Mouse (Mus musculus): ENCODE data around the gene Nomo1. TPM values are rescaled to one million over a fixed set of nuclear protein-coding genes. Genes with fewer than 3 reads are reported as not detected.

Nomo1 gene
- polyA plus RNA-seq, 1 experiment from 2014 or later, result 95.7 TPM

- no peak overlapping the region for H3K4me2 ChIP-seq (ENCODE audit: low read depth, low read length)
- H3K4me1 ChIP-seq (ENCODE audit: control insufficient read depth, insufficient read depth, low read length), result peaks cover 8% of the 10 kb centered on the region
- peaks cover 5% of the 10 kb centered on the region; the same call in 1 of the 2 replicates for H3K36me3 ChIP-seq (ENCODE audit: control insufficient read depth, insufficient read depth, low read length)
- no peak overlapping the region for H3K27ac ChIP-seq (ENCODE audit: low read length)
- 0 out of 2 replicates have a peak, but pooled peaks cover 3% of the 10 kb centered on the region for H3K27me3 ChIP-seq (replicated peaks; ENCODE audit: control insufficient read depth, insufficient read depth, low read length)
- H3K9me3 ChIP-seq (ENCODE audit: control insufficient read depth, low read length), result no peaks in the 10 kb centered on the region; the same call in 1 of the 2 replicates
- ATAC-seq, result no peak
- no peak overlapping the region for H3K9ac ChIP-seq (ENCODE audit: low read depth, low read length)
- H3K4me3 ChIP-seq (ENCODE audit: low read length), result no peak overlapping the region
- WGBS, result 91% methylated on average over 6 of the region's 6 CpGs
These were observed 54.7 kb downstream of the Nomo1 start for GRCm38 (mm10) chr7:46088241-46088640.

GRCm38 (mm10) chr7:46092803-46093202 is 59.3 kb downstream of the Nomo1 start:
- no peak overlapping the region for H3K4me2 ChIP-seq (ENCODE audit: low read depth, low read length)
- H3K27ac ChIP-seq (ENCODE audit: low read length), result no peak overlapping the region
- H3K4me1 ChIP-seq (ENCODE audit: control insufficient read depth, insufficient read depth, low read length), result no peaks in the 10 kb centered on the region
- H3K9ac ChIP-seq (ENCODE audit: low read depth, low read length), result no peak overlapping the region
- 47% methylated on average over 8 of the region's 8 CpGs for WGBS
- no peaks in the 10 kb centered on the region for H3K36me3 ChIP-seq (ENCODE audit: control insufficient read depth, insufficient read depth, low read length)
- H3K27me3 ChIP-seq (replicated peaks; ENCODE audit: control insufficient read depth, insufficient read depth, low read length), result 0 out of 2 replicates have a peak, but pooled peaks cover 11% of the 10 kb centered on the region
- no peak for ATAC-seq
- no peaks in the 10 kb centered on the region; the same call in 1 of the 2 replicates for H3K9me3 ChIP-seq (ENCODE audit: control insufficient read depth, low read length)
- H3K4me3 ChIP-seq (ENCODE audit: low read length), result no peak overlapping the region

GRCm38 (mm10) chr7:46096136-46096535 is 62.6 kb downstream of the Nomo1 start:
- H3K4me2 ChIP-seq (ENCODE audit: low read depth, low read length), result no peak overlapping the region
- no peak overlapping the region for H3K9ac ChIP-seq (ENCODE audit: low read depth, low read length)
- H3K36me3 ChIP-seq (ENCODE audit: control insufficient read depth, insufficient read depth, low read length), result no peaks in the 10 kb centered on the region
- H3K4me3 ChIP-seq (ENCODE audit: low read length), result no peak overlapping the region
- H3K27me3 ChIP-seq (replicated peaks; ENCODE audit: control insufficient read depth, insufficient read depth, low read length), result 0 out of 2 replicates have a peak, but pooled peaks cover 11% of the 10 kb centered on the region
- H3K4me1 ChIP-seq (ENCODE audit: control insufficient read depth, insufficient read depth, low read length), result no peaks in the 10 kb centered on the region
- 3% methylated on average over 4 of the region's 4 CpGs for WGBS
- H3K9me3 ChIP-seq (ENCODE audit: control insufficient read depth, low read length), result no peaks in the 10 kb centered on the region
- no peak overlapping the region for H3K27ac ChIP-seq (ENCODE audit: low read length)
- ATAC-seq, result peak; percentile 41; the same call in 1 of the 2 replicates

- 50% methylated on average over 4 of the region's 4 CpGs for WGBS
These were observed 63.9 kb downstream of the Nomo1 start for GRCm38 (mm10) chr7:46097319-46097783.

GRCm38 (mm10) chr7:46098221-46098918 is 64.9 kb downstream of the Nomo1 start:
- Histone ChIP-seq H3K4me1 (ENCODE audit: control insufficient read depth, insufficient read depth, low read length) (no peaks in the 10 kb centered on the region), H3K9me3 (ENCODE audit: control insufficient read depth, low read length) (no peaks in the 10 kb centered on the region), H3K27me3 (replicated peaks; ENCODE audit: control insufficient read depth, insufficient read depth, low read length) (0 out of 2 replicates have a peak, but pooled peaks cover 8% of the 10 kb centered on the region), H3K9ac (ENCODE audit: low read depth, low read length) (no peak overlapping the region), H3K4me3 (ENCODE audit: low read length) (no peak overlapping the region), H3K27ac (ENCODE audit: low read length) (no peak overlapping the region), H3K4me2 (ENCODE audit: low read depth, low read length) (no peak overlapping the region), H3K36me3 (ENCODE audit: control insufficient read depth, insufficient read depth, low read length) (no peaks in the 10 kb centered on the region)
- 81% methylated on average over 19 of the region's 19 CpGs for WGBS
- ATAC-seq, result no peak

More at GRCm38 (mm10) chr7:46097319-46097783, 63.9 kb downstream of the Nomo1 start:
- H3K27ac ChIP-seq (ENCODE audit: low read length), result no peak overlapping the region
- H3K4me2 ChIP-seq (ENCODE audit: low read depth, low read length), result no peak overlapping the region
- H3K27me3 ChIP-seq (replicated peaks; ENCODE audit: control insufficient read depth, insufficient read depth, low read length), result 0 out of 2 replicates have a peak, but pooled peaks cover 8% of the 10 kb centered on the region
- no peaks in the 10 kb centered on the region for H3K4me1 ChIP-seq (ENCODE audit: control insufficient read depth, insufficient read depth, low read length)
- no peak for ATAC-seq
- no peak overlapping the region for H3K9ac ChIP-seq (ENCODE audit: low read depth, low read length)
- no peak overlapping the region for H3K4me3 ChIP-seq (ENCODE audit: low read length)
- H3K36me3 ChIP-seq (ENCODE audit: control insufficient read depth, insufficient read depth, low read length), result no peaks in the 10 kb centered on the region
- no peaks in the 10 kb centered on the region for H3K9me3 ChIP-seq (ENCODE audit: control insufficient read depth, low read length)

- H3K4me1 ChIP-seq (ENCODE audit: control insufficient read depth, insufficient read depth, low read length), result no peaks in the 10 kb centered on the region
- no peak overlapping the region for H3K9ac ChIP-seq (ENCODE audit: low read depth, low read length)
- H3K36me3 ChIP-seq (ENCODE audit: control insufficient read depth, insufficient read depth, low read length), result no peaks in the 10 kb centered on the region
- H3K4me2 ChIP-seq (ENCODE audit: low read depth, low read length), result no peak overlapping the region
- no peaks in the 10 kb centered on the region for H3K9me3 ChIP-seq (ENCODE audit: control insufficient read depth, low read length)
- H3K27ac ChIP-seq (ENCODE audit: low read length), result no peak overlapping the region
- no peak for ATAC-seq
- H3K4me3 ChIP-seq (ENCODE audit: low read length), result no peak overlapping the region
- 0 out of 2 replicates have a peak, but pooled peaks cover 8% of the 10 kb centered on the region for H3K27me3 ChIP-seq (replicated peaks; ENCODE audit: control insufficient read depth, insufficient read depth, low read length)
- 92% methylated on average over 19 of the region's 19 CpGs for WGBS
These were observed 65.4 kb downstream of the Nomo1 start for GRCm38 (mm10) chr7:46098919-46099286.

GRCm38 (mm10) chr7:46099682-46100081 is 66.2 kb downstream of the Nomo1 start:
- no peak overlapping the region for H3K4me3 ChIP-seq (ENCODE audit: low read length)
- 76% methylated on average over 13 of the region's 13 CpGs for WGBS
- H3K36me3 ChIP-seq (ENCODE audit: control insufficient read depth, insufficient read depth, low read length), result no peaks in the 10 kb centered on the region
- no peak overlapping the region for H3K9ac ChIP-seq (ENCODE audit: low read depth, low read length)
- no peak overlapping the region for H3K4me2 ChIP-seq (ENCODE audit: low read depth, low read length)
- H3K27me3 ChIP-seq (replicated peaks; ENCODE audit: control insufficient read depth, insufficient read depth, low read length), result 0 out of 2 replicates have a peak, but pooled peaks cover 6% of the 10 kb centered on the region
- no peak overlapping the region for H3K27ac ChIP-seq (ENCODE audit: low read length)
- no peaks in the 10 kb centered on the region for H3K9me3 ChIP-seq (ENCODE audit: control insufficient read depth, low read length)
- ATAC-seq, result no peak
- no peaks in the 10 kb centered on the region for H3K4me1 ChIP-seq (ENCODE audit: control insufficient read depth, insufficient read depth, low read length)

GRCm38 (mm10) chr7:46100563-46100962 is 67.1 kb downstream of the Nomo1 start, which contains the start of gene Kcnj11:
Gene Kcnj11, minus strand, starts transcription at chr7:46100764.
- peak; percentile 85 for ATAC-seq
- 1% methylated on average over 30 of the region's 34 CpGs for whole genome bisulfite sequencing
- Histone ChIP-seq H3K4me1 (ENCODE audit: control insufficient read depth, insufficient read depth, low read length) (no peaks in the 10 kb centered on the region), H3K36me3 (ENCODE audit: control insufficient read depth, insufficient read depth, low read length) (no peaks in the 10 kb centered on the region), H3K4me2 (ENCODE audit: low read depth, low read length) (peak within 1 kb of the TSS; percentile 93), H3K4me3 (ENCODE audit: low read length) (peak within 1 kb of the TSS; percentile 60), H3K9me3 (ENCODE audit: control insufficient read depth, low read length) (no peaks in the 10 kb centered on the region), H3K27ac (ENCODE audit: low read length) (no peak within 1 kb of the TSS), H3K27me3 (replicated peaks; ENCODE audit: control insufficient read depth, insufficient read depth, low read length) (no peaks in the 10 kb centered on the region), H3K9ac (ENCODE audit: low read depth, low read length) (peak within 1 kb of the TSS; percentile 72)

- 73% methylated on average over 8 of the region's 8 CpGs for WGBS
- H3K27me3 ChIP-seq (replicated peaks; ENCODE audit: control insufficient read depth, insufficient read depth, low read length), result no peaks in the 10 kb centered on the region
- H3K4me1 ChIP-seq (ENCODE audit: control insufficient read depth, insufficient read depth, low read length), result no peaks in the 10 kb centered on the region
- H3K9me3 ChIP-seq (ENCODE audit: control insufficient read depth, low read length), result no peaks in the 10 kb centered on the region
- no peaks in the 10 kb centered on the region for H3K36me3 ChIP-seq (ENCODE audit: control insufficient read depth, insufficient read depth, low read length)
- H3K9ac ChIP-seq (ENCODE audit: low read depth, low read length), result no peak overlapping the region
- ATAC-seq, result no peak
- no peak overlapping the region for H3K4me3 ChIP-seq (ENCODE audit: low read length)
- no peak overlapping the region for H3K27ac ChIP-seq (ENCODE audit: low read length)
- H3K4me2 ChIP-seq (ENCODE audit: low read depth, low read length), result no peak overlapping the region
These were observed 69.6 kb downstream of the Nomo1 start for GRCm38 (mm10) chr7:46103075-46103591.

All from intestine, embryonic 16.5 days (tissue).